Mouse (Mus musculus): ENCODE measurements around the gene Cdkal1. TPM values are rescaled to one million over a fixed set of nuclear protein-coding genes. Genes with fewer than 3 reads are reported as not detected.
A peak's percentile ranks its signal among the peaks of the same experiment; 100 is the strongest.

The Cdkal1 gene
- polyA plus RNA-seq, 1 experiment, result 0.50 TPM

- H3K4me1 ChIP-seq, result peaks cover 7% of the 10 kb centered on the region; the same call in 1 of the 2 replicates
- H3K36me3 ChIP-seq (replicated peaks; ENCODE audit: low read length), result no peaks in the 10 kb centered on the region
- no peak overlapping the region for H3K4me3 ChIP-seq (replicated peaks)
- peaks cover 3% of the 10 kb centered on the region for H3K27me3 ChIP-seq (replicated peaks)
- H3K9me3 ChIP-seq, result no peaks in the 10 kb centered on the region
- TF ChIP-seq FLI1 (IDR thresholded peaks at IDR 0.05; ENCODE audit: low read length) (no peak), GATA1 (IDR thresholded peaks at IDR 0.05; ENCODE audit: borderline replicate concordance, low read length) (no peak)
Observed at GRCm38 (mm10) chr13:29274296-29274695, 581.2 kb downstream of the Cdkal1 start.

- Histone ChIP-seq H3K4me1 (peaks cover 7% of the 10 kb centered on the region; the same call in 1 of the 2 replicates), H3K4me3 (replicated peaks) (no peak overlapping the region)
- TF ChIP-seq FLI1 (IDR thresholded peaks at IDR 0.05; ENCODE audit: low read length) (no peak), GATA1 (IDR thresholded peaks at IDR 0.05; ENCODE audit: borderline replicate concordance, low read length) (no peak)
Observed at GRCm38 (mm10) chr13:29273693-29274221, 581.7 kb downstream of the Cdkal1 start.

GRCm38 (mm10) chr13:29271451-29271850, 584.0 kb downstream of the Cdkal1 start:
- Histone ChIP-seq H3K9me3 (peaks cover 4% of the 10 kb centered on the region; the same call in 1 of the 2 replicates), H3K4me1 (peaks cover 7% of the 10 kb centered on the region; the same call in 1 of the 2 replicates), H3K36me3 (replicated peaks; ENCODE audit: low read length) (no peaks in the 10 kb centered on the region), H3K4me3 (replicated peaks) (no peak overlapping the region), H3K27me3 (replicated peaks) (peaks cover 3% of the 10 kb centered on the region)
- no peak for TF ChIP-seq FLI1 (IDR thresholded peaks at IDR 0.05; ENCODE audit: low read length)
- no peak for TF ChIP-seq GATA1 (IDR thresholded peaks at IDR 0.05; ENCODE audit: borderline replicate concordance, low read length)

More at GRCm38 (mm10) chr13:29273693-29274221, 581.7 kb downstream of the Cdkal1 start:
- Histone ChIP-seq H3K27me3 (replicated peaks) (peaks cover 3% of the 10 kb centered on the region), H3K9me3 (no peaks in the 10 kb centered on the region), H3K36me3 (replicated peaks; ENCODE audit: low read length) (no peaks in the 10 kb centered on the region)

GRCm38 (mm10) chr13:29264015-29264711, 591.3 kb downstream of the Cdkal1 start:
- Histone ChIP-seq H3K36me3 (replicated peaks; ENCODE audit: low read length) (no peaks in the 10 kb centered on the region), H3K4me3 (replicated peaks) (no peak overlapping the region), H3K4me1 (no peaks in the 10 kb centered on the region; the same call in 1 of the 2 replicates), H3K27me3 (replicated peaks) (peaks cover 3% of the 10 kb centered on the region), H3K9me3 (peaks cover 15% of the 10 kb centered on the region; the same call in 1 of the 2 replicates)
- TF ChIP-seq GATA1 (IDR thresholded peaks at IDR 0.05; ENCODE audit: borderline replicate concordance, low read length), result no peak
- TF ChIP-seq FLI1 (IDR thresholded peaks at IDR 0.05; ENCODE audit: low read length), result no peak

GRCm38 (mm10) chr13:29262164-29262563, 593.3 kb downstream of the Cdkal1 start:
- Histone ChIP-seq H3K27me3 (replicated peaks) (peaks cover 3% of the 10 kb centered on the region), H3K36me3 (replicated peaks; ENCODE audit: low read length) (no peaks in the 10 kb centered on the region), H3K9me3 (peaks cover 14% of the 10 kb centered on the region; the same call in 1 of the 2 replicates), H3K4me3 (replicated peaks) (peak overlapping the region; percentile 8), H3K4me1 (no peaks in the 10 kb centered on the region; the same call in 1 of the 2 replicates)
- TF ChIP-seq GATA1 (IDR thresholded peaks at IDR 0.05; ENCODE audit: borderline replicate concordance, low read length), result no peak

- Histone ChIP-seq H3K4me3 (replicated peaks) (no peak overlapping the region), H3K9me3 (no peaks in the 10 kb centered on the region), H3K36me3 (replicated peaks; ENCODE audit: low read length) (no peaks in the 10 kb centered on the region), H3K4me1 (no peaks in the 10 kb centered on the region), H3K27me3 (replicated peaks) (no peaks in the 10 kb centered on the region)
- no peak for TF ChIP-seq FLI1 (IDR thresholded peaks at IDR 0.05; ENCODE audit: low read length)
- no peak for TF ChIP-seq GATA1 (IDR thresholded peaks at IDR 0.05; ENCODE audit: borderline replicate concordance, low read length)
Observed at GRCm38 (mm10) chr13:29248535-29248934, 606.9 kb downstream of the Cdkal1 start.

- TF ChIP-seq FLI1 (IDR thresholded peaks at IDR 0.05; ENCODE audit: low read length), result no peak
- TF ChIP-seq GATA1 (IDR thresholded peaks at IDR 0.05; ENCODE audit: borderline replicate concordance, low read length), result no peak
- H3K4me3 ChIP-seq (replicated peaks), result no peak overlapping the region
- no peaks in the 10 kb centered on the region for H3K9me3 ChIP-seq
Observed at GRCm38 (mm10) chr13:29247800-29248199, 607.7 kb downstream of the Cdkal1 start.

GRCm38 (mm10) chr13:29235065-29235464, 620.4 kb downstream of the Cdkal1 start:
- Histone ChIP-seq H3K4me1 (no peaks in the 10 kb centered on the region), H3K27me3 (replicated peaks) (no peaks in the 10 kb centered on the region), H3K36me3 (replicated peaks; ENCODE audit: low read length) (no peaks in the 10 kb centered on the region), H3K4me3 (replicated peaks) (no peak overlapping the region), H3K9me3 (no peaks in the 10 kb centered on the region)
- TF ChIP-seq FLI1 (IDR thresholded peaks at IDR 0.05; ENCODE audit: low read length) (no peak), GATA1 (IDR thresholded peaks at IDR 0.05; ENCODE audit: borderline replicate concordance, low read length) (no peak)

More at GRCm38 (mm10) chr13:29247800-29248199, 607.7 kb downstream of the Cdkal1 start:
- H3K4me1 ChIP-seq, result no peaks in the 10 kb centered on the region
- H3K36me3 ChIP-seq (replicated peaks; ENCODE audit: low read length), result no peaks in the 10 kb centered on the region
- no peaks in the 10 kb centered on the region for H3K27me3 ChIP-seq (replicated peaks)

GRCm38 (mm10) chr13:29234442-29234841, 621.0 kb downstream of the Cdkal1 start:
- Histone ChIP-seq H3K4me1 (no peaks in the 10 kb centered on the region), H3K36me3 (replicated peaks; ENCODE audit: low read length) (no peaks in the 10 kb centered on the region), H3K27me3 (replicated peaks) (no peaks in the 10 kb centered on the region), H3K9me3 (no peaks in the 10 kb centered on the region), H3K4me3 (replicated peaks) (no peak overlapping the region)
- TF ChIP-seq FLI1 (IDR thresholded peaks at IDR 0.05; ENCODE audit: low read length) (no peak), GATA1 (IDR thresholded peaks at IDR 0.05; ENCODE audit: borderline replicate concordance, low read length) (no peak)

- TF ChIP-seq GATA1 (IDR thresholded peaks at IDR 0.05; ENCODE audit: borderline replicate concordance, low read length), result no peak
- no peak for TF ChIP-seq FLI1 (IDR thresholded peaks at IDR 0.05; ENCODE audit: low read length)
- no peaks in the 10 kb centered on the region for H3K27me3 ChIP-seq (replicated peaks)
- no peaks in the 10 kb centered on the region for H3K9me3 ChIP-seq
- no peak overlapping the region for H3K4me3 ChIP-seq (replicated peaks)
- H3K36me3 ChIP-seq (replicated peaks; ENCODE audit: low read length), result no peaks in the 10 kb centered on the region
- no peaks in the 10 kb centered on the region for H3K4me1 ChIP-seq
Observed at GRCm38 (mm10) chr13:29233970-29234369, 621.5 kb downstream of the Cdkal1 start.

Measured in megakaryocyte, embryonic 14.5 days (primary cell).